Mouse (Mus musculus) bone marrow macrophage, adult 2 months (primary cell): ENCODE results near the gene Map3k11. TPM values are rescaled to one million over a fixed set of nuclear protein-coding genes. Genes with fewer than 3 reads are reported as not detected.

Experiments used
- H3K27ac ChIP-seq: 2 replicates; pipeline ENCODE4 v1.5.1; 2012; ENCODE audit warnings: low read depth, low read length; ENCODE audit not compliant: insufficient read depth
- H3K4me1 ChIP-seq: 2 replicates; pipeline ENCODE4 v1.6.1; 2012; ENCODE audit warnings: low read length; ENCODE audit not compliant: control insufficient read depth, insufficient read depth
- H3K4me3 ChIP-seq: 2 replicates; pipeline ENCODE4 v1.5.1; 2012; ENCODE audit warnings: mild to moderate bottlenecking, low read length, moderate library complexity; ENCODE audit not compliant: insufficient read depth
- CTCF ChIP-seq: IDR thresholded peaks from 2 replicates; pipeline ENCODE4 v1.5.1; 2012; ENCODE audit warnings: low read depth, mild to moderate bottlenecking, low read length, moderate library complexity
- POLR2A ChIP-seq: IDR thresholded peaks from 2 replicates; pipeline ENCODE4 v1.6.1; 2012; ENCODE audit warnings: mild to moderate bottlenecking, low read depth, low read length, borderline replicate concordance
- polyA plus RNA-seq: library from polyadenylated mRNA; stranded (reverse); fragments of >200 nt; gene quantifications from 2 replicates; pipeline ENCODE4 v1.2.4, GENCODE M21; 2012; ENCODE audit not compliant: missing spikeins, insufficient read depth, insufficient read length

The Map3k11 gene
- polyA plus RNA-seq: 79.9 and 99.1 TPM in 2 replicates

DNA sequence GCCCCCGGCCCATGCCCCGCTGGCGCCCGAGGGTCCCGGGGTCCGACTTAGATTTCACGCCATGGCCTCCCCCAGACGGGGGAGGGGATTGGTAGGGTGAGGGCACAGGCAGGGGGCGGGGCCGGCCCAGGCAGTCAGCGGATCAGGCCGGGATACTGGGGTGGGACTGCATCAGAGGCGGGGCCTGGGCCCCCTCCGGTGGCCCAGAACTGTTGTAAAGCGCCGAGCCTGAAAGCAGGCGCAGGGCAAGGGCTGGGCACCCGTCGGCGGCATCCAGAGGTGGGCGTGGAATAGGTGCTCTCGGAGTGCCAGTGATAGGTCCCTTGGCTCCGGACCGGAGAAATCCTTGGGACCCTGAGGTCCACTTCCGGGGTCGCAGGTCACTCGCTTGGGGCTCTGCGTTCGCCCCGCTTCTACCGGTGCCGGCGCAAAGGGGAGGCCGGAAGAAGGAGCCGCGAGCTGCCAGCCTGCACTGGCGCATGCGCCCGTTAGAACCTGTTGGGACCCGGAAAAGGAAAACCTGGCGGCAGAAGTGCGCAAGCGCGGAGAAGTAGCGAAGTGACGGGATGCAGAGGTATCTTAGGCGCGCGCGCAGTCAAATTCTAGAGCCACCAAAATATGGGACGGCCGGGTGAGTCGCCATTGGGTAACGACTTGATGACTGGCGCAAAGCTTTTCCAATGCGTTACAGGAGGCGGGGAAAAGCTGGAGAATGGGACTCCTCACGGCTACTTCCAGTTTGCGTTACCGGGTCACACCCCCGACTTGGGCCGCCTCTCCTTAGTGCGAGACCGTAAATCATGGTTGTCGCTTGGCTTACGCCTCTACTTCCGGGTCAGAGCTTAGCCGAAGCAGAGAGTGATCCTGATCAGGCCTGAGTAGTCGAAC lies at the start of gene Map3k11, which contains the start of gene Pcnx3:
Gene Map3k11 (plus strand): TSS at position 543 of the 888 bp plus-strand sequence.
Gene Pcnx3 (minus strand): TSS at position 709 of the 888 bp plus-strand sequence.
- Histone ChIP-seq H3K27ac (peak within 1 kb of the TSS; percentile 78), H3K4me1 (peaks cover 7% of the 10 kb centered on the region), H3K4me3 (peak within 1 kb of the TSS; percentile 66)
- TF ChIP-seq CTCF (no peak), POLR2A (no peak)

DNA sequence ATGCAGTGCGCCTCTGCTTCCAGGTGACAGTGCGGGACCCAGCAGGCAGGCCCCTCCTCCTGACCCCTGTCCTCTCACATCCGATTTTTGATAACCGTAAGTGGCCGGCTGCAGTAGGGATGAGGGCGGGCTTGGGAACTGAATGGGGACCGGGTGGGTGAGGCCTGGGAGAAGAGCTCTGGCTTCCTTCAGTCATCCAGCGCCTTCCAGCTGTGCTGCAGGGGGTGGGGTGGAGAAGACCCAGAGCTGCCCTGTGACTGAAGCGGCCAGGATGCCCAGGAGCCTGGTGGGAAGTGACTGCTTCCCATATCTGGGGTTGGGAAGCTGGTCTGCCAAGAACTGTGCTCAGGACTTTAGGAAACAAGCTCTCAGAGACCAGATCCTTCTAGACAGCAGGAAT lies 48.2 kb upstream of the Map3k11 start:
- Histone ChIP-seq H3K27ac (no peak overlapping the region), H3K4me1 (peaks cover 25% of the 10 kb centered on the region), H3K4me3 (no peak overlapping the region)
- no peak for TF ChIP-seq CTCF
- TF ChIP-seq POLR2A: no peak

- TF ChIP-seq POLR2A: no peak
- no peak for TF ChIP-seq CTCF
- H3K4me1 ChIP-seq: peaks cover 25% of the 10 kb centered on the region
- H3K27ac ChIP-seq: no peak overlapping the region
- no peak overlapping the region for H3K4me3 ChIP-seq
These were observed 47.5 kb upstream of the Map3k11 start for GRCm38 (mm10) chr19:5641021-5641420.

DNA sequence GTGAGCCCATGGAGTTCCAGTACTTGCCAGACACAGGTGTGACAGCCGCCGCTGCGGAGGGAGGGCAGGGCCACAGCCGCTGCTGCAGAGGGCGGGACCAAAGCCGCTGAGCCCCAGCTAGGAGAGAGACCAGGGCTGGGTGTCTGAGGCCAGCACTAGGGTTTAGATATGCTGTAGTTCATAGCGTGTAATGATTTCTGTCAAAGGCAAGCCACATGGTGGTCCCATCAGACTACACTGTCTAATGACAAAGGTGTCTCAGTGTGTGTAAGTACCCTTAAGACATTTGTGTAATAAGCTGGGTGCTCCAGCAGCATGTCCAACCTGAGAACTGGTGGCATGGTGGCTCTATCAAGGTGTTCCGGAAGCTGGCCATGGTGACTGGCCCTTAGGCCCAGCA lies 46.9 kb upstream of the Map3k11 start:
- no peak for TF ChIP-seq POLR2A
- TF ChIP-seq CTCF: no peak
- no peak overlapping the region for H3K4me3 ChIP-seq
- no peak overlapping the region for H3K27ac ChIP-seq
- peaks cover 19% of the 10 kb centered on the region for H3K4me1 ChIP-seq

DNA sequence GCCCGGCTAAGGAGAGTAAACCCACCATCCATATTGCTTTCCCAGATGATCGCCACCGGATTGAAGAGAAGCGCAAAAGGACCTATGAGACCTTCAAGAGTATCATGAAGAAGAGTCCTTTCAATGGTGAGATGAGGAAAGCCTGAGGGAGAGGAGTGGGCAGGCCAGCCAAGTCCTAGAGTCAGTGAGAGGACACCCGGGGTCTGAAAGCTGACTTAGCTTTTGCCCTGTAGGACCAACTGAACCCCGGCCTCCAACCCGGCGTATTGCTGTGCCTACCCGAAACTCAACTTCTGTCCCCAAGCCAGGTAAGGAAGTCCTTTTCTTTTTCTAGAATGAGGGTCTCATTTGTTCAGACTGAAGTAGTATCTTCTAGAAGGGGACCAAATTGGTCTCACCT lies 43.3 kb upstream of the Map3k11 start:
- Histone ChIP-seq H3K4me3 (no peak overlapping the region), H3K27ac (no peak overlapping the region), H3K4me1 (peaks cover 15% of the 10 kb centered on the region)
- TF ChIP-seq POLR2A (no peak), CTCF (no peak)

DNA sequence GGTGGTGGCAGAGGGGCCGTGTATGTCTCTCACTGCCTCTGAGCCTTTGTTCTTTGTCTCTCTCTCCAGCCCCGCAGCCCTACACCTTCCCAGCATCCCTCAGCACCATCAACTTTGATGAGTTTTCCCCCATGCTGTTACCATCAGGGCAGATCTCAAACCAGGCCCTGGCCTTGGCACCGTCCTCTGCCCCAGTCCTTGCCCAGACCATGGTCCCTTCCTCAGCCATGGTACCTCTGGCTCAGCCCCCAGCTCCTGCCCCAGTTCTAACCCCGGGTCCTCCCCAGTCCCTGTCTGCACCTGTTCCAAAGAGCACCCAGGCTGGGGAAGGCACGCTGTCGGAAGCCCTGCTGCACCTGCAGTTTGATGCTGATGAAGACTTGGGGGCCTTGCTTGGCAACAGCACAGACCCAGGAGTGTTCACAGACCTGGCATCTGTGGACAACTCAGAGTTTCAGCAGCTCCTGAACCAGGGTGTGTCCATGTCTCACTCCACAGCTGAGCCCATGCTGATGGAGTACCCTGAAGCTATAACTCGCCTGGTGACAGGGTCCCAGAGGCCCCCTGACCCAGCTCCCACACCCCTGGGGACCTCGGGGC lies 41.7 kb upstream of the Map3k11 start:
- no peak for TF ChIP-seq POLR2A
- no peak for TF ChIP-seq CTCF
- no peak overlapping the region for H3K27ac ChIP-seq
- peaks cover 15% of the 10 kb centered on the region for H3K4me1 ChIP-seq
- no peak overlapping the region for H3K4me3 ChIP-seq

GRCm38 (mm10) chr19:5647791-5648190 lies 40.8 kb upstream of the Map3k11 start:
- TF ChIP-seq CTCF: no peak
- TF ChIP-seq POLR2A: no peak
- Histone ChIP-seq H3K4me3 (no peak overlapping the region), H3K4me1 (peaks cover 15% of the 10 kb centered on the region), H3K27ac (peak overlapping the region; percentile 85)

DNA sequence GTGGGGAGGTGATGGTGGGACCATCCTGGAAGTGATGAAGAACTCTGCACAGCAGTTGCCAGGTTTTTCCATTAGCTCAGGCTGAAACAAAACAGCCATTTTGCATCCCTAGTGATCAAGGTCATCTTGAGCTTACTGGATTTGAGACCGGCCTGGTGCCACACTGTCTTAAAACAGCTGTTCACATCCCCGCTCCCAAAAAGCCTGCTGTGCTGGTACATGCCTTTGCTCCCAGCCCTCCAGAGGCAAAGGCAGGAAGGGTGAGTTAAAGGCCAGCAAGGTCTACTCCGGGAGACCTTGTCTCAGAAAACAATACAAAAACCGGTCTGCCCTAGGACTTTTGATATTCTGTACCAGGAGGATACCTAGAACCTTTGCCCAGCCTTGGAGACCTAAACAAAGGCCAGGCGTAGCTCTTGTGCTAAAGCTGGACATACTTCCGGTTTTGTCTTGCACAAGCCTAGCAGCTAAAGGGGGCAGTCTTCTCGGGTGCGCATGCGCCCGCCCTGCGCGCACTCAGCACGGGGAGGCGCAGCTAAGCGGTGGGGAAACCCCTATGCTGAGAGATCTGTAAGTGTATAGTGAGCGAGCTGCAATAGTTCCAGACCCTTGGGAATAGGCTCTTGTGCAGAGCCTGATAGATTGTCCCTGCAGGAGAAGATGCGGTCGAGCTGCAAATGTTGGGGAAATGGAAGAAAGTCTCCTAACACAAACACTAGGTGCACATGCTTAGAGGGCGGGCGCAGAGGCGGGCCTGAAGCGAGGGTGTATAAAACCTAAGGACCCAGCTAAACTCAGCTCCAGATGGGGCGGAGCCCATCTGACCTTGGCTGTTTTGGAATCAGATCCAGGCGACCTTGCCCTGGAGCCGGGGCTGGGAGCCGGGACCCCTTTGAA lies 39.9 kb upstream of the Map3k11 start:
- TF ChIP-seq CTCF (no peak), POLR2A (no peak)
- H3K4me3 ChIP-seq: peak overlapping the region; percentile 50
- peaks cover 15% of the 10 kb centered on the region for H3K4me1 ChIP-seq
- peak overlapping the region; percentile 85 for H3K27ac ChIP-seq

DNA sequence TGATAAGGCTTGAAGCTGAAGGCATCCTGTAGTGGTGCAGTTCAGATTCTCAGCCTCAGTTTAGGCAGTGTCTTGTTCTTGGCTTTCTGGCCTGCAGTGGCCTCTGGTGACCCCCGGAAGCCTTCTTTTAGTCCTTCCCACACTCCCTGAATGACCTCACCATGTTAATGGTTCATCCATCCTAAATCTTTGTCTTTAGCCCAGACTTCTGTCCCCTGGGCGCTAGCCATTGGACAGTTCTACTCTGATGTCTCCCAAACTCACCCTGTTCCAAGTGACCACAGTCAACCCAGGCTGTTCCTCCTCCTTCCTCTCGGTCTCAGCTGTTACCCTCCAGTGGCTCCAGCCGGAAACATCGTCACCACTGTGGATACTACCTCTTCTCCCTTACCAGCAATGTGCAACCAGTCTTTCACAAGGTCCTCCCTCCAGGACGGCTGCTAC lies 39.2 kb upstream of the Map3k11 start:
- Histone ChIP-seq H3K4me3 (peak overlapping the region; percentile 50), H3K27ac (peak overlapping the region; percentile 76), H3K4me1 (peaks cover 15% of the 10 kb centered on the region)
- TF ChIP-seq CTCF: no peak
- no peak for TF ChIP-seq POLR2A
